Mouse (Mus musculus) liver, postnatal 0 days (tissue): ENCODE measurements around the gene Fam205c.

Experiments
- CTCF ChIP-seq: sonication (generic); IDR thresholded peaks from 2 replicates; pipeline ENCODE4 v1.5.1; 2016; ENCODE audit warnings: antibody characterized with exemption, low read depth
- EP300 ChIP-seq: IDR thresholded peaks from 2 replicates; pipeline ENCODE4 v1.6.1; 2016; ENCODE audit warnings: antibody characterized with exemption, low read depth, mild to moderate bottlenecking

DNA sequence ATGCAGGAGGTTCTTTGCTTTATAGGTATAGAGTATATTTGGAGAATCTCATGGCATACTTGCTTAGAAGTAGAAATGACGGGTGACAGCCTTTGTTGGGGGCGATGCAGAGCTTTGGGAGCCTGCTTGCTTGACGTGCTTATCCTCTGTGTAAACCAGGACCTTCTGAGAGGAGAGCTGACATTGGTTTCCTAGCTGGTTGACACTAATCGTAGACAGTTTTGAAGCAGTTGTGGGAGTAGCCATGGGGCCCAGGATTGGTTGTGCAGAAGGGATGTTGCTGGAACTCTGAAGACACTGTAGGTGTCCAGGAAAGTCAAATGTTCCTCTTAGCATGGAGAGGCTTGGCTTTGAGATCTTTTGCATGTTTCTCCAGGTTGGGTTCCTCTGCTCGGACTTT, 5.8 kb downstream of the Fam205c start:
- TF ChIP-seq CTCF, result no peak
- no peak for TF ChIP-seq EP300
